Mouse (Mus musculus): ENCODE results near the gene Card9. TPM values are rescaled to one million over a fixed set of nuclear protein-coding genes. Genes with fewer than 3 reads are reported as not detected.
"Not testable (repeated sequence)": the region's sequence is repeated elsewhere in the genome, so short reads cannot be mapped to it uniquely, and the experiment has no call there.

Gene Card9
- polyA plus RNA-seq, 1 experiment: 199 TPM

DNA sequence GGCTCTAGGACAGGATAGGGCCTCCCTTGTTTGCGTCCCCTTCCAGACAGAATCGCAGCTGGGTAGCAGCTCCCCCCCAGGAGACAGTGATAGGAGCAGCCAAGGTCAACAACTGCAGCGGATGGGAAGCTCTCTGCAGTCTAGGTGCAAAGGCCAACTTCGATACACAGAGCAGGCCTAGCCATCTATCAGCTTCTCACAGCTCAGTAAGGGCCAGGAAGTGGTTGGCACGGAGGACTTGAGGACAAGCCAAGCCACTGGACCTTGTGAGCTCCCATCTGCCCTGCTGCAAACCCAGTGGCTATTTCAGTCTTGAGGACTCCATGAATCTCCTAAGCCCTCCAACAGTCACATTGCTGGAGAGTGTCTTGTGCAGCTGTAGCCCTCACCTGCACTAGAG, 38.9 kb upstream of the Card9 start:
- WGBS: 88% methylated on average over 5 of the region's 5 CpGs
- Histone ChIP-seq H3K4me1 (ENCODE audit: control insufficient read depth, insufficient read depth, low read length) (no peaks in the 10 kb centered on the region), H3K27ac (ENCODE audit: control insufficient read depth, insufficient read depth, low read depth, low read length, poor library complexity) (no peak overlapping the region), H3K4me3 (replicated peaks; ENCODE audit: control insufficient read depth, low read depth, low read length) (no peak overlapping the region)
- no peak for TF ChIP-seq POLR2A (IDR thresholded peaks at IDR 0.05; ENCODE audit: borderline replicate concordance, control insufficient read depth, low read depth, low read length)
- no peak for TF ChIP-seq CTCF (IDR thresholded peaks at IDR 0.05; ENCODE audit: control insufficient read depth, insufficient read depth, low read length)

DNA sequence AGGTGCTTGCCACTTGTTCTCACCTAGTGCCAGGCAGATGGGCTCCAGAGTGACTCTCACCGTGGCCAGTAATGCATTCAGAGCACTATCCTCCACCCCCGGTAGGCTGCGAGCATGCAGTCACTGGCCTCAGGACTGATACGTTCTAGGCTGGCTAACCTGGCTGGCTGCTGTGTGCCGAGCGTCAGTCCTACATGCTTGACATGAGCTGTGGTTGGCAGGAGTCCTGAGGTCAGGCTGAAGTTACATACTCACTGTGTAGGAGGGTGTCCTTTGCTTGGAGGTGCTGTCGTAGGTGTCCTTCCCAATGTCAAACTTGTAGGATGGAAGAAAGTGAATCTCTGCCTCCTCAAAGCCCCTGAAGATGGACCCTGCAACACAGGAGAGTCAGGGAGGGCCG, 38.3 kb upstream of the Card9 start:
- TF ChIP-seq CTCF (IDR thresholded peaks at IDR 0.05; ENCODE audit: control insufficient read depth, insufficient read depth, low read length) (no peak), POLR2A (IDR thresholded peaks at IDR 0.05; ENCODE audit: borderline replicate concordance, control insufficient read depth, low read depth, low read length) (no peak)
- Histone ChIP-seq H3K4me3 (replicated peaks; ENCODE audit: control insufficient read depth, low read depth, low read length) (no peak overlapping the region), H3K4me1 (ENCODE audit: control insufficient read depth, insufficient read depth, low read length) (no peaks in the 10 kb centered on the region), H3K27ac (ENCODE audit: control insufficient read depth, insufficient read depth, low read depth, low read length, poor library complexity) (no peak overlapping the region)
- WGBS: 89% methylated on average over 8 of the region's 8 CpGs

DNA sequence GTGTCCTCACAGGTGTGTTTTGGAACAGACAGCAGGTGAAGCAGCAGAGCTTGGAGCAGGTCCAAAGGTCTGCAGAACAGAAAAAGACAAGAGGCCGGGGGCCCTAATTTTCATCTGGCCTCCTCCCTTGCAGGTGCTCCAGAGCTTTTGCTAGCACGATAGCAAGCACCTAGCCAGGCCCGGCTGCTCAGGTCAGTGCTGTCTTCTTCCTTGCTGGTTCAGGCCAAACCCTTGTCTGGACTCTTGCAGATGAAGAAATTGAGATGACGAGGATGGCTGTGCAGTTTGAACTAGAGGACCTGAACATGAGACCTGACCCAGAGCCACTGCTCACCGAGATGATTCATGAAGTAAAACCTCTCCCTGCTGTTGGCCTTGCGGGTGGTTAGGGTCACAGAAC, 30.9 kb upstream of the Card9 start:
- Histone ChIP-seq H3K27ac (ENCODE audit: control insufficient read depth, insufficient read depth, low read depth, low read length, poor library complexity) (no peak overlapping the region), H3K4me1 (ENCODE audit: control insufficient read depth, insufficient read depth, low read length) (no peaks in the 10 kb centered on the region; the same call in 1 of the 2 replicates), H3K4me3 (replicated peaks; ENCODE audit: control insufficient read depth, low read depth, low read length) (no peak overlapping the region)
- WGBS: 89% methylated on average over 6 of the region's 6 CpGs
- TF ChIP-seq CTCF (IDR thresholded peaks at IDR 0.05; ENCODE audit: control insufficient read depth, insufficient read depth, low read length): no peak
- TF ChIP-seq POLR2A (IDR thresholded peaks at IDR 0.05; ENCODE audit: borderline replicate concordance, control insufficient read depth, low read depth, low read length): no peak

DNA sequence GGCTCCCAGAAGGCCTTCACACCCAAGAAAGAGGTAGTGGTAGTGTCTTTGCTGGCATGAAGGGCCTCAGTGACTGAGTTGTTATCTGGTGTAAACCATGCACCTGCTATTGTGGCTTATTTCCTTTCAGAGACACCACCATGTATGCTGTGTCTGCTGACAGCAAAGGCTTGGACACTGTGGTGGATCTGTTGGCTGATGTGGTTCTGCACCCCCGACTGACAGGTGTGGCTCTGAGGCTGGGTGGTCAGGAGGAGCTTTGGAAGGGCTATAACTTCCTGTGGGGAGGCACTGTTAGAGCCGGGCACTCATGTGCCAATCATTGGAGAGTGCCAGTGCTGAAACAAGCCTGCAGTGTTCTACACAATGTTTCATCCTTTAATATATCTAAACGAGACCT, 30.2 kb upstream of the Card9 start:
- Histone ChIP-seq H3K4me3 (replicated peaks; ENCODE audit: control insufficient read depth, low read depth, low read length) (no peak overlapping the region), H3K4me1 (ENCODE audit: control insufficient read depth, insufficient read depth, low read length) (no peaks in the 10 kb centered on the region; the same call in 1 of the 2 replicates), H3K27ac (ENCODE audit: control insufficient read depth, insufficient read depth, low read depth, low read length, poor library complexity) (no peak overlapping the region)
- TF ChIP-seq POLR2A (IDR thresholded peaks at IDR 0.05; ENCODE audit: borderline replicate concordance, control insufficient read depth, low read depth, low read length): no peak
- TF ChIP-seq CTCF (IDR thresholded peaks at IDR 0.05; ENCODE audit: control insufficient read depth, insufficient read depth, low read length): no peak
- 61% methylated on average over 3 of the region's 3 CpGs for WGBS

DNA sequence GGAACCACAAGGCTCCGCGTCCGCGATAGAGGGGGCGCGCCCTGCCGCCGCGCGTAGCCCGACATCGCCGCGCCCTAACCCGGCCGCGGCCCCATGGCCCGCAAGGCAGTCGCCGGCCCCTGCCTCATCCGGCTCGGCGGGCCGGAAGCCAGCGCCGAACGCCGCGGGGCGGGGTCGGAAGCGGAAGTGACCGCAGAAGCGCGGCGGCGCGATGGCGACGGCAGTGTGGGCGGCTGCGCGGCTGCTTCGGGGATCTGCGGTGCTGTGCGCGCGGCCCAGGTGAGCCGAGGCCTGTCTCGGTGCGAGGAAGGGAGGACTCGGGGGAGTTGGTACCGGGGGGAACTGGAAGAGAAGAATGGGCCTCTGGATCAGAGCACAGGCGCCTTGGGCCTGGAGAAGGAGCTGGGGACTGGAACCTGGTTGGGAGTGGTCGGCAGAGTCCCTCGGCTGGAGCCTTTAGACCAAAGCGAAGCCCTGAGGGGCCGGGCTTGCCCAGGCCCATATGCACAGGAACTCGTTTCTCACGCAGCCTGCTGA, 28.5 kb upstream of the Card9 start, which contains the start of the genes Entr1 and Pmpca:
Gene Entr1 (minus strand): TSS at position 163 of the 537 bp plus-strand sequence.
Gene Pmpca (plus strand): TSS at position 186 of the 537 bp plus-strand sequence.
- H3K4me1 ChIP-seq (ENCODE audit: control insufficient read depth, insufficient read depth, low read length): no peaks in the 10 kb centered on the region; the same call in 1 of the 2 replicates
- H3K4me3 ChIP-seq (replicated peaks; ENCODE audit: control insufficient read depth, low read depth, low read length): peak within 1 kb of the TSS; percentile 83
- TF ChIP-seq CTCF (IDR thresholded peaks at IDR 0.05; ENCODE audit: control insufficient read depth, insufficient read depth, low read length): no peak
- peak; percentile 84; the same call in 1 of the 2 replicates for TF ChIP-seq POLR2A (IDR thresholded peaks at IDR 0.05; ENCODE audit: borderline replicate concordance, control insufficient read depth, low read depth, low read length)
- under 1% methylated on average over 60 of the region's 60 CpGs for WGBS
- H3K27ac ChIP-seq (ENCODE audit: control insufficient read depth, insufficient read depth, low read depth, low read length, poor library complexity): peak within 1 kb of the TSS; percentile 82; the same call in 1 of the 2 replicates

DNA sequence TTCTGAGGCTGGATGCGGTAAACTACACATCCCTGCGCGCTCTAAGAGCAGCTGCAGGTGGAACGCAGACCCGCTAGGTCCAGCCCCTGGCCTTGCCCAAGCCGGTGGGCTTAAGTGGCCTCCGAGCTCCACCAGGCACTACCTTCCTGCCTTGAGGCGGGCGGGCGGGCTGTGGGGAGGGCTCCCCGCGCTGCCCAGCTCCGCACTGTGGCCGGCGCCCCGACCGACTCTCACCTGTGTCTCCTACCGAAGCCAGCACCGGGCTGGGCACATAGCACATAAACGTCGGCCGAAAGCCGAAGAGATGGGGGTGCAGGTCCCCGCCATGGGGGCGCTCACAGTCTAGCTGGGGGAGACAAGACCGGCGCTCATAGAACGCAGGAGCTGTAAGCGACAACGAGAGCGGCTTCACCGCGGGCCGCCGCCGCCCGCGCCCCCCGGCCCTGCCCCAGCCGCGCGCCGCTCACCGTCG, 28.0 kb upstream of the Card9 start:
- Histone ChIP-seq H3K4me3 (replicated peaks; ENCODE audit: control insufficient read depth, low read depth, low read length) (peak overlapping the region; percentile 83), H3K4me1 (ENCODE audit: control insufficient read depth, insufficient read depth, low read length) (no peaks in the 10 kb centered on the region; the same call in 1 of the 2 replicates), H3K27ac (ENCODE audit: control insufficient read depth, insufficient read depth, low read depth, low read length, poor library complexity) (peak overlapping the region; percentile 82; the same call in 1 of the 2 replicates)
- no peak for TF ChIP-seq POLR2A (IDR thresholded peaks at IDR 0.05; ENCODE audit: borderline replicate concordance, control insufficient read depth, low read depth, low read length)
- no peak for TF ChIP-seq CTCF (IDR thresholded peaks at IDR 0.05; ENCODE audit: control insufficient read depth, insufficient read depth, low read length)
- under 1% methylated on average over 45 of the region's 45 CpGs for WGBS

DNA sequence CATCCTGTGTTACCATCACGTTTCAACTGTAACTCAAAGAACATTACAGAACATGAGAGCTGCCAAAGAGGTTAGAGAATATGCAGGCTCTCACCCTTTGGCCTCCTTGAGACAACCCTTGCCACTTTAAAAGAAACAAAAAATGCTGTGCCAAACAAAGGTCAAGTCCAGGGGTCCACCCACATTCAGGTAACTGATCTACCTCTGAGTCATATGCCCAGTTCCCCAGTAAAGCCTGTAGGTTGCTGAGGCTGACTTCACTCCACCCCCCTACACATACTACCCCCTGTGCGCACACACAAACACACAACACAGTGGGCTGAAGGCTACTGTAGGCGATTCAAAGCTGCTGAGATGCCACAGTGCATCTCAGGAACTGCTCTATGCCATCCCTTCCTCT, 27.0 kb upstream of the Card9 start:
- H3K4me3 ChIP-seq (replicated peaks; ENCODE audit: control insufficient read depth, low read depth, low read length): peak overlapping the region; percentile 1
- 83% methylated on average over 3 of the region's 3 CpGs for WGBS
- no peak overlapping the region for H3K27ac ChIP-seq (ENCODE audit: control insufficient read depth, insufficient read depth, low read depth, low read length, poor library complexity)
- no peaks in the 10 kb centered on the region; the same call in 1 of the 2 replicates for H3K4me1 ChIP-seq (ENCODE audit: control insufficient read depth, insufficient read depth, low read length)
- TF ChIP-seq POLR2A (IDR thresholded peaks at IDR 0.05; ENCODE audit: borderline replicate concordance, control insufficient read depth, low read depth, low read length) (no peak), CTCF (IDR thresholded peaks at IDR 0.05; ENCODE audit: control insufficient read depth, insufficient read depth, low read length) (no peak)

DNA sequence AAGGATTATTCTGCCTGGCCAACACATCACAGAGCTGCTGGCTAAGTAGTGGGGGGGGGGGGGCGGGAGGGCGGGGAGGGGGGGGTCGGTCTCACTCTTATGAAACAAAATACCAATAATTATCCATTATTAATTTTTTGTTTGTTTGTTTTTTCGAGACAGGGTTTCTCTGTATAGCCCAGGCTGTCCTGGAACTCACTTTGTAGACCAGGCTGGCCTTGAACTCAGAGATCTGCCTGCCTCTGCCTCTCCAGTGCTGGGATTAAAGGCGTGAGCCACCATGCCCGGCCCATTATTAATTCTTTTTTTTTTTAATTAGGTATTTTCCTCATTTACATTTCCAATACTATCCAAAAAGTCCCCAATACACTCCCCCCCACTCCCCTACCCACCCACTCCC, 20.2 kb upstream of the Card9 start:
- 20% methylated on average over 6 of the region's 6 CpGs for WGBS
- H3K4me3 ChIP-seq (replicated peaks; ENCODE audit: control insufficient read depth, low read depth, low read length): peak overlapping the region; percentile 95
- H3K27ac ChIP-seq (ENCODE audit: control insufficient read depth, insufficient read depth, low read depth, low read length, poor library complexity); H3K4me1 ChIP-seq (ENCODE audit: control insufficient read depth, insufficient read depth, low read length): not testable (repeated sequence)
